31 mouse cellular contexts compared by ENCODE assay signal in the genomic region with DNA sequence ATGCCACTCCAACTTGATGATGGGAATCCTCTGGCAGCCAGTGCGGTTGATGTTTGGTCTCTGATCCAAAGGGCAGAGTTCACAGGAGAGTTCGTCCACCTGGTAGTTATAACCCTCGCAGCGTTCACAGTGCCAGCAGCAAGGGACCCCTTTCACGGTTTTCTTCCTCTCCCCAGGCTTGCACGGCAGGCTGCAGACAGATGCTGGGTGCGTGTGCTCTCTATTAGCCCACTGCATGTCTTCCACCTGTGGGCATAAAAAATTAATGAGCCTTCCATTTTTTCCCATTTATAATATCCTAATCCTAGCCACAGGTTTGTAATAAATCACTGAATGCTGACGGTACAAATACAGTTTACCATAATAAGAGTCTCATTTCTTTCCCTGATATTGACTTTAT.
"Had no signal": no experiment of that assay in that cellular context is flagged by ENCODE, and none has a peak within 500 bp of the region (broad histone marks: within the 10 kb centered on the region; RNA-seq: fewer than 3 reads in every experiment).

No protein-coding gene starts in this region.

- DNase-seq: left cerebral cortex, postnatal 4 days; liver; liver, embryonic 13.5 days; liver, postnatal 0 days; lung, adult 18-20 months; lung, adult 2 months; lung, embryonic 14.5 days; lung, postnatal 10 days; lung, postnatal 14 days; lung, postnatal 36 days; lung, postnatal 4 days; midbrain, embryonic 14.5 days had no signal

- H3K4me2 ChIP-seq: limb, embryonic 12.5 days; limb, embryonic 13.5 days; limb, embryonic 15.5 days; liver, embryonic 11.5 days; liver, embryonic 12.5 days; liver, embryonic 13.5 days; liver, embryonic 15.5 days; lung, embryonic 14.5 days; lung, embryonic 15.5 days; midbrain, embryonic 11.5 days; midbrain, embryonic 12.5 days; midbrain, embryonic 13.5 days; midbrain, embryonic 15.5 days had no signal

- H3K27me3 ChIP-seq: limb, embryonic 12.5 days; limb, embryonic 13.5 days; limb, embryonic 15.5 days; liver, embryonic 12.5 days; liver, embryonic 13.5 days; liver, embryonic 15.5 days; lung, embryonic 15.5 days; megakaryocyte, embryonic 14.5 days; midbrain, embryonic 12.5 days; midbrain, embryonic 13.5 days; midbrain, embryonic 15.5 days had no signal

- H3K4me1 ChIP-seq: limb, embryonic 10.5 days; limb, embryonic 12.5 days; limb, embryonic 13.5 days; limb, embryonic 15.5 days; liver, embryonic 12.5 days; liver, embryonic 13.5 days; liver, embryonic 15.5 days; lung, embryonic 15.5 days; midbrain, embryonic 10.5 days; midbrain, embryonic 12.5 days; midbrain, embryonic 13.5 days; midbrain, embryonic 15.5 days had no signal

- H3K27ac ChIP-seq: limb, embryonic 10.5 days; limb, embryonic 12.5 days; limb, embryonic 13.5 days; limb, embryonic 15.5 days; liver, embryonic 12.5 days; liver, embryonic 13.5 days; liver, embryonic 14.5 days; liver, embryonic 15.5 days; lung, embryonic 15.5 days; macrophage; midbrain, embryonic 10.5 days; midbrain, embryonic 12.5 days; midbrain, embryonic 13.5 days; midbrain, embryonic 15.5 days had no signal

- H3K36me3 ChIP-seq: limb, embryonic 10.5 days; limb, embryonic 12.5 days; limb, embryonic 13.5 days; limb, embryonic 15.5 days; liver, embryonic 12.5 days; liver, embryonic 13.5 days; liver, embryonic 15.5 days; lung, embryonic 15.5 days; midbrain, embryonic 10.5 days; midbrain, embryonic 12.5 days; midbrain, embryonic 13.5 days; midbrain, embryonic 15.5 days had no signal

- H3K9me3 ChIP-seq: limb, embryonic 10.5 days; limb, embryonic 12.5 days; limb, embryonic 13.5 days; limb, embryonic 15.5 days; liver, embryonic 12.5 days; liver, embryonic 13.5 days; liver, embryonic 15.5 days; lung, embryonic 15.5 days; megakaryocyte, embryonic 14.5 days; midbrain, embryonic 10.5 days; midbrain, embryonic 12.5 days; midbrain, embryonic 13.5 days; midbrain, embryonic 15.5 days had no signal

- H3K9ac ChIP-seq: limb, embryonic 12.5 days; limb, embryonic 13.5 days; limb, embryonic 15.5 days; liver, embryonic 12.5 days; liver, embryonic 13.5 days; liver, embryonic 14.5 days; liver, embryonic 15.5 days; liver, postnatal 0 days; lung, embryonic 14.5 days; lung, embryonic 15.5 days; midbrain, embryonic 12.5 days; midbrain, embryonic 13.5 days; midbrain, embryonic 15.5 days had no signal

- H3K4me3 ChIP-seq: limb, embryonic 10.5 days; limb, embryonic 12.5 days; limb, embryonic 13.5 days; limb, embryonic 15.5 days; liver, embryonic 12.5 days; liver, embryonic 13.5 days; liver, embryonic 15.5 days; lung, embryonic 15.5 days; megakaryocyte, embryonic 14.5 days; midbrain, embryonic 10.5 days; midbrain, embryonic 12.5 days; midbrain, embryonic 13.5 days; midbrain, embryonic 15.5 days; myocyte had no signal

- ATAC-seq: liver, embryonic 12.5 days; liver, postnatal 0 days; lung, postnatal 0 days; midbrain, embryonic 13.5 days; midbrain, embryonic 15.5 days; midbrain, embryonic 16.5 days had no signal
